Mouse (Mus musculus) yolk sac, embryonic 10.5 days (tissue): Measurements from ENCODE around the gene Ahnak.
"Not testable (repeated sequence)": the region's sequence is repeated elsewhere in the genome, so short reads cannot be mapped to it uniquely, and the experiment has no call there.

Experiments
- DNase-seq: peaks from one replicate; pipeline ENCODE4 v3.0.0-alpha.2; 2017; ENCODE audit warnings: low spot score

Ahnak gene

DNA sequence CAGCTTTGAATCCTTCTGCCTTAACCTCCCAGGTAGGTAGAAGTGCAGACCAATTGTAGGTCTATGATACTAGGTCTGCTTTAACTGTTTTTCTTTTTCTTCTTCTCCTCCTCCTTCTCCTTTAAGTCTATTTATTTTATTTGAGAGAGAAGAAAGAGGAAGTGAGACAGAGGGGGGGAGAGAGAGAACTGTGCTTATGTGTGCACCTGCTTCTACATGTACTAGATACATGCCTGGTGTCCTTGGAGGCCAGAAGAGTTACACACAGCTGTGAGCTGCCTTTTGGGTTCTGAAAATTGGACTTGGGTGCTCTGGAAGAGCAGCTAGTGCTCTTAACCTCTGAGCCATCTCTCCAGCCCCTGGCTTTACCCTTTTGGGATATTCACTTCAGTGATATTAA, 52.0 kb downstream of the Ahnak start:
- DNase-seq: no peak

DNA sequence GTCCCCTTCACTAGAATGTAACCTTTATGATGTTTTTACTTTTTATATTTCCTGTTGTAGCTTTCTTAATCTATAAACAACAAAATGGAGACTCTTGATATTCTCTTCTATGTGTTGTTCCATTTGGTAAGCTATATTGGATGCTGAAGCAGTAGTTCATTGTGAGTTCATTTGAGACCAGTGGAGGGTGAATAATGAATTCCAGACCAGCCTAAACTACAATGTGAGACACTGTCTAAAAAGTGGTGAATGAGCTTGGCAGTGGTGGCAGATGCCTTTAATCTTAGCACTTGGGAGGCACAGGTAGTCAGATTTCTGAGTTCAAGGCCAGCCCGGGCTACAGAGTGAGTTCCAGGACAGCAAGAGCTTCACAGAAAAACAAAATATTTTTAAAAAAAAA, 54.0 kb downstream of the Ahnak start:
- no peak for DNase-seq

DNA sequence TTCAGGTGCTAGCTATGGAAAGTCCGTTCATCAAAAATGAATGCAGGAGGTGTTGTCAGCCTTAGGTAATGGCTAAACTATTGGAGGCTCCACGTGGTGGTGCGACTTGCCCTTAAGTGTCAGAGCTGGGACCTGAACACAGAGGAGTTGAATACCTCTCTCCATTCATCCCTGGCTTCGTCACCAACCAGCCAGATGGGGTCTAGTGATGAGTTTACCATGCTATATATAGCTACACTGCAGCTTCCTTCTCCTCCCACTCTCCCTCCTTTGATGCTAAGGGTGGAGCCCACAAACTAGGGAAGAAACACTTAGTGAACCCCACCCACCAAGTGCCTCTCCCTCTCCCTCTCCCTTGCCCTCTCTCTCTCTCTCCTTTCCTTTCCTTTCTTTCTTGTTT, 55.2 kb downstream of the Ahnak start:
- DNase-seq: no peak

DNA sequence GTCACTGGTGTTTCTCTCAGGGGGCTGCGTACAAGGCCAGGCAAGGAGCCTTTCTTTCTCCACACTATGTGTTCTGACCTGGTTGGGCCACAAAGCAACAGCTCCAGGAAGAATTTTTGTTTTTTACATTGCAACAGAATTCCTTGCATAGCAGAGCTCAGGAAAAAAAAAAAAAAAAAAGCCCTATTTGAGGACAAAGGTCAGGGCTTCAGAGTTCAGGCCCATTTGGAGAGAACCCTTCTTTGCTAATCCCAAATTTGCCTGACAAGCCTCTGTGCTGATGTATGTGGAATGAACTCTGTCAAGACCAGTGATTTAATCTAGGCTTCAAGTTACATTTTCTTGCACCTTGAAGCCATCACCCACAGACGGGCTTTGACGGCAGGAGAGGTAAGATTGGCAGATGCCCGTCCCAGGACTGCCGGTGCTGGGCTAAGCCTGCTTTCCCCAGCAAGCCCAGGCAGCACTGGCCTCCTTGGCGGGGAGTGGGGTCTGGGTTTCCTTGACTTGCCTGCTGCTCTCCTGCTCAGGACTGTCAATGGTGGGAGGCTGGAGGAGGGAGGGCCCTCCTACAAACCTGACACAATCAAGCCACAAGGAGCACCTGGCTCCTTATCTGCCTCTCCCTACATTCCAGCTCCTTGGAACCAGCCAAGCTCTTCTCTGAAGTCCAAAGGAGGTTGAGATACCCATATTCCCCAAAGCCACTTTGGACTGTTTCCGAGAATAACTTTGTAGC, 58.3 kb downstream of the Ahnak start:
- DNase-seq: peak; percentile 72

DNA sequence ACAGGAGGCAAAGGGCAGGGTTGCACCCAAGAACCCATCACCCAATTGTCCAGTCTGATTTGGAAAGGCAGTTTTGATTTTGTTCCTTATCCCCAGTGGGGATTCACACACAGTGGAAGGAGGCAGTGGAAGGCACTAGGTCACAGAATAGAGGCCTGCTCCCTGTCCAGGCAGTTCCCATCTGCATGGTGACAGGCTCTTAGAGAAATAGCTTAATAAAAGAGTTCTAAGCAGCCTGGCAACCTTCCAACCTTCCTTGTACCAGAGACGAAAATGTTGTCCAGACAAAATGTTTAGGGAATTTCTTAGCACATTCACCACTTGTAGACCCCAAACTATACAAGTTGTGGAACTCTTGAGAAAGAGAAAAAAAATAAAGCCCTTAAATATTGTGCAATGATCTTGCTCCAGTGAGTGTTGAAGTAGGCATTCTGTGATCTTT, 58.9 kb downstream of the Ahnak start:
- no peak for DNase-seq

DNA sequence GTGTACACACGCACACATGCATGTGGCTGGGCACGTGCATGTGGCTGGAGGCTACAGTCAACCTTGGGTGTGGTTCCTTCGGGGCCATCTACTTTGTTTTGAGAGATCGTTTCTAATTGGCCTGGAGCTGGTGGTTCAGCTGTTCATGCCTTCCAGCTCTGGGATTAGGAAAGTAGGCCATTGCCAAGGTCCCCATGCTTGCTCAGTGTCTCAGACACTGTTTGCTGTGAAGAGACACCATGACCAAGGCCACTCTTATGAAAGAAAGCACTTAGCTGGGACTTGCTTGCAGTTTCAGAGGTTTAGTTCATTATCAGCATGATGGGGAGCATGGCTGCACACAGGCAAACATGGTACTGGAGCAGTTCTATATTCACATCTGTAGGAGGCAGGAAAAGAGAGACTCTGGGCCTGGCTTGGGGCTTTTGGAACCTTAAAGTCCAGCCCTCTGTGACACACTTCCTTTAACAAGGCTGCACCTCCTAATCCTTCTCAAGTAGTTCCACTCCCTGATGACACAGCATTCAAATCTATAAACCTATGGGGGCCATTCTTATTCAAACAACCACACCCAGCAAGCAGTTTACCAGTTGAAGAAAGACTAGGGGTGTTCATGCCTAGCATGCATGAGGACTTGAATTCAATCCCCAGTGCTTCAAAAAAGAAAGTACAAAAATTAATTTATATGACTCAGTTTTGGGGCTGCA, 60.0 kb downstream of the Ahnak start:
- no peak for DNase-seq

DNA sequence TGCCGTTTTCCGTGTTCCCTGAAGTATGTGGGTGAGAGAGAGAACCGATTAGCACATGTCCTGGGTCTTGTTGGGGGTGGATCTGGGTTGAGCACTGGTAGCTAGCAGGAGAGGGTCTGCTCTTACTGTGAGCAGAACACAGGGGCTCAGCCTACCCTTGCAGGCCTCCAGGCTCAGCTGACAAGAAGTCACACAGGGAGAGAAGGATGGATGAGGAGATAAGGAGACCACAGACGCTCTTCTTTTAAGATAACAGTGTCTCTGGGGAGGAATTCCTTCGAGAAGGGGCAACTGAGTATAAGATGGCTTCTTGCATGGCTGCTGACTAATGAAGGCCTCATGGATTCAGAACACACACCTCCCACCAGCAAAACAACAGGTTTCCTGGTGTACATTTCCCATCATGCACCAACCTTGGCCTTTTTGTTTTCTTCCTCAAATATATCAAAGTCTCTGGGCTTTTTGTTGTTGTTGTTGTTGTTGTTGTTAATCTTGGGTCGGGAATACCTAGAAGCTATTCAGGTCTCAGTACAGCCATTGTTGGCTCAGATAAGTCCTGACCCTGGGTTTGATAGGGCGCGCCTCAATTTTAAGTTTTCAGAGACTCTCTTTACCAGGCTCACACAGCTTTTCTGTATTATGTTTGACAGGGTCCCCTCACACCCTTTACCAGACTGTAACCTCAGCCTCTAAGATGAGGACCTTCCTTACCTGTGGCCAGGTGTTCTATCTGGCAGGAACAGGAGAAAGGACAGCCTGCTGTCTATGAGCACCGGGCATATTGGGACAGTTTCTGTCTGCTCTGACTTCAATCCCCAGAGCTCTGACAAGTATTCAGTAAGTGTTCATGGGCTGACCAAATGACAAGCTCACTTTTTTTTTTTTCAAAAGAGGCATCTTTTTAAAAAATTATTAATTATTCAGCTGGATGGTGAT, 61.5 kb downstream of the Ahnak start:
- DNase-seq: peak; percentile 65

DNA sequence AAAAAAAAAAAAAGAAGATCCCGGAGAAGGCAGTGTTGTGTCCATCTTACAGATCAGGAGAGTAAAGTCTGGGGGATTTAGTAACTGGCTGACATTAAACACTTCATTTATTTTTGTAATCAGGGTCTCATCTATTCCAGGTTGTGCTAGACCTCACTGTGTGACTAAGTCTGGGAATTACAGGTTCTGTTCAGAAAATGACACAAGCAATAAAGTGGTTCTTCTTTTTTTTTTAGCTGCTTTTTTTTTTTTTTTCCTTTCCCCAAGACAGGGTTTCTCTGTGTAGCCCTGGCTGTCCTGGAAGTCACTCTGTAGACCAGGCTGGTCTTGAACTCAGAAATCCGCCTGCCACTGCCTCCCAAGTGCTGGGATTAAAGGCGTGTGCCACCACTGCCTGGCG, 62.9 kb downstream of the Ahnak start:
- not testable (repeated sequence) for DNase-seq

DNA sequence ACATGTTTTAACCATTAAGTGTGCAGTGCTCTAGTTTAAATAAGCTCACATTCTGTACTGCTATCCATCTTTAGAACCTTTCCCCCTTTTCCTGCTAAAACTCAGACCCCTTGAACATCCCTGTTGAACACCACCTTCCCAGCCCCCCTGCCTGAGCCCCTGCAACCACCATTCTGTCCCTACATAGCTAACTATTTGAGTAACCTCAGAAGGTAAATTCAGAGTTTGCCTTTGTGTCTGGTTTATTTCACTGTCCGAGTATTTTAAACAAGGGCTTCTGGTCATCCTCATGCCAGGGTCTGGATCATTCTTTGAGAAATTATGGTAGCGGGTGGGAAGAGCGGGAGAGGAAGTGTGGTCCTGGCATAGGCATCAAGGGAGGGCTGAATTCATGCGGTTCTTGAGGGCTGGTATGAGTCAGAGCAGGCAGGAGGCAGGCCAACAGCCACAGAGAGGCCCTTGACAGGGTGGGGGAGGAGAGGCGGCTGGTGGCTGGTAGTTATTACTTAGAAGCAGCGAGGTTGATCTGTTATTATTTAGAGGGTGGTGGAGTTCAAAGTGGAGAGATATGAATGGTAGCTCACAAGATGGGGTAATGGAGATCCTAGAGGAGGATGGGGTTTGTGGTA, 63.8 kb downstream of the Ahnak start:
- peak; percentile 73 for DNase-seq

DNA sequence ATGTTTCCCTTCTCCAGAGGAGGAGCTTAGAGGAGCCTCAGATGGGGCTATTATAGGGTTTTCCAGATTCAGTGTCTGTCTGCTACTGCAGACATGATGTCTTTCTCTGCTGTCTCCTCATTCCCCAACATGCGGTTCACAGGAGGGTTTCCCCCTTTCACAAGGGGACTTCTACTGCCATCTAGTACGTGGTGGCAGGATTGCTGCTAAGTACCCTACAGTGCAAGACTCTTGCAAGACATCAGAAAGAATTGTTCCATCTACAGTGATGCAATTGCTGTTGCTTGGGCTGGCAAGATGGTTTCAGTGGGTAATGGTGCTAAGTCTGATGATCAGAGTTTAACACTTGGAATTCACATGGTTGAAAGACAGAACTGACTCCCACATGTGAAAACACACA, 66.1 kb downstream of the Ahnak start:
- no peak for DNase-seq

DNA sequence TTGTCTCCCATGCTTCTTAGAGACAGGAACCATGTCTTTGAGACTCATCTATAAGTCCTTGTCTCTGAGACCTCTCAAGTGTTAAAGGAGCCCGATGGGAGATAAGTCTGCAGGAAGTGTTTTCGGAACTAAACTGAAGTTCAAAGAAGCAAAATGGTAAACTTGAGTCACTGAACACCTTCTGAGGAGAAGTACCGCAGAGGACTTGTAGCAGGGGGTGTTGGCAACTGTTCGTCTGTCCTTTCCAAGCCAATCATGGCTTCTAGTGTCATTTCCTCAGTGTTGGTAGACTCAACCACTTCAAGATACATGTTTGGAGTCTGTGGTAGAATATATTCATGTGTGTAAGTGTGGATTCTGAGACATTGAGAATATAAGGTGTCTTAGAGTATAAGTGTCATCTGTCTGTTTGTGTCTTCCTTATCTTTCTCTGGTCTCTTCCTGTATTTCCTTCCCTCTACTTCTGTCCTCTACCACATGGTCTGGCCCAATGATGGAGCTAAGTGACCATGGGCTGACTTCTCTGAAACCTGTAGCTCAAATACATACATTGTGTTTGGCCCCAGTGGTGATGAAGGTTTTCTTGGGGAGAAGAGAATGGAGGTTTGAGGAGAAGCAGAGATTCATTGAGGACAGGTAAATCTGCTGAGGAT, 66.7 kb downstream of the Ahnak start:
- no peak for DNase-seq

DNA sequence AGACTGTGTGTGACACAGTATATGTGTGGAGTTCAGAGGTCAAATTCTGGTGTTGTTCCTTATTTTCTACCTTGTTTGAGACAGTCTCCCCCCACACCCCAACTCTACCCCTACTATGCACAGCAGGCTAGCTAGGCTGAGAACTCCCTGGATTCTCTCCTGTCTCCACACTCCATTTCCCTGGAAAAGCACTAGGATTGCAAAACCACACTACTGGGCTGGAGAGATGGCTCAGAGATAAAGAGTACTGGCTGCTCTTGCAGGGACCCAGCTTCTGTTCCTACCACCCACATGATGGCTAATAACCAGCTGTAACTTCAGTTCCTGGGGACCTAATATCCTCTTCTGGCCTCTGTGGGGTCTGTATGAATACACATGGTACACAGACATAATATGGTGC, 68.6 kb downstream of the Ahnak start:
- no peak for DNase-seq

DNA sequence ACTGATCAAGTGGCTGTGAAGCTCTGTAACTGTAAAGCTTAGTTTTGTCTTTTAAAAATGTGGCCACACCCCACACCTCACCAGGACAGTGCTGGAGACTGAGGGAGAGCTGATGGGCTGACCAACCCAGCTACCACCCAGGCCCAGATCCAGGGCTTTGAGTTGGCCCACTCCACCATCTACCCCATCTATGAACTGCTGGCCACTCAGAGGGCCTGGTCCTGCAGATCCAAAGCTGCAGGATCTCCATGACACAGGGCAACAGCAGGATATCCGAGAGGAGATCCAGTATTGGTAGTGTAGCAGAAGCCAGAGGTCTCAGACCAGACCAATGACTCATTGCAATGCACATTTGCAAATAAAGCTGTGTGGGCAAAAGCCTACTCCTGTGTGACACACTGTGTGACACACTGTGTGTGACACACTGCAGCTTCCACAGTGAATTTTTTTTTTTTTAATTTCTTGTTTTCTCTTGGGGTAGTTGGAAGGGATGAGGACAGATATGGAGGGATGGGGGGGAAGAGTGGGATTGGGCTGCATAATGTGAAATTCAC, 69.3 kb downstream of the Ahnak start:
- DNase-seq: no peak

DNA sequence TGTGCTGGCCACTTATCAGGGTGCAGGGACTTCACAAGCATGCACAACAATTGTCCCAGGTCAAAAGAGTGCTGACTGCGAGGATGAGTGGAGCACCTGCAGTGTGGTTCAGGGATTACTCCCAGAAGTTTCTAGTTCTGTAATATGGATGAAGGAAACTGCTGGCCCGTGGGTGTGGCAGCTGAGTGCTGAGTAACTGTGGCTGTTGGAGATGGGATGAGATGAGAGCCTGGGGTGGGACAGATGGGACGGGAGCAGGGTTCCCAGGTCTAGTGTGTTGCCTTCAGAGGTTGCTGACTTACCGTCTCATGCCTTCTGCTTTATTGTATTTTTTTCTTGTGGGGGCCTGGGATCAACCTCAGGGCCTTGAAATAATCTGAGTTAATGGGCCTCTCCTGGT, 69.9 kb downstream of the Ahnak start:
- no peak for DNase-seq

DNA sequence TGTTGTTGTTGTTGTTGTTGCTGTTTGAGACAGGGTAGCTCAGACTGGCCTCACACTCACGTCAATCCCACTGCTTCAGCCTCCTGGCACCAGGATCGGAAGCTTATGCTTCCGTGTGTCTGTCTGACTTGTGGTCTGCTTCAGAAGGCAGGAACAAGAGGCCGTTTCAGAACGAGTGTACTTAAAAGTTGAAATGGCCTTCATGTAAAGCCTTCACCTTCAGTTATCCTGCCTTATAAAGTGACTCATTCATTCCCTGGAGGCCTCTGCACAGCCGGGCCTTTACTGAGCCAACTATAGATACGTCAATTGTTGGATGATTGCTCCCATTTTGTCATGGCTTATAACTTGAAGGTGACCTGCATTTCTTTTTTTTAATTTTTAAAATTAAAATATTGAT, 70.3 kb downstream of the Ahnak start:
- DNase-seq: no peak

DNA sequence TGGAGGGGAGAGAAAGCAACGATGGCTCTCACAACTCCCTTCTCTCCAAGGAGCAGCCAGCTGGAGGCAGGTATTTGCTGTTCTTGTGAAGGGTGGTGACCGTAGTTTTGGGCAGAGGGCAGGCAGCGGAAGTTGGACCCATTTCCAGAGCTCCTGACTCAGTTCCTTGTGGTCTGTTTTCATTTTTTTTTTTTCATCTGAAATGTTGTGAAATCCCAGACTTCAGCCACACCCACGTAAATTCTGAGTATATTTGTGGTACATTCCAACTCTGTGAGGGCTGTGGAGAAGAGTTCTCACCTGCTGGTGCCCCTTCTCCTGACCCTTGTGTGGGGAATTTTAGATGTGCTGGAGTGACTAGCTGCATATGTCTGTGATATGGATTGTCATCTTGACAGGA, 71.0 kb downstream of the Ahnak start:
- DNase-seq: no peak

DNA sequence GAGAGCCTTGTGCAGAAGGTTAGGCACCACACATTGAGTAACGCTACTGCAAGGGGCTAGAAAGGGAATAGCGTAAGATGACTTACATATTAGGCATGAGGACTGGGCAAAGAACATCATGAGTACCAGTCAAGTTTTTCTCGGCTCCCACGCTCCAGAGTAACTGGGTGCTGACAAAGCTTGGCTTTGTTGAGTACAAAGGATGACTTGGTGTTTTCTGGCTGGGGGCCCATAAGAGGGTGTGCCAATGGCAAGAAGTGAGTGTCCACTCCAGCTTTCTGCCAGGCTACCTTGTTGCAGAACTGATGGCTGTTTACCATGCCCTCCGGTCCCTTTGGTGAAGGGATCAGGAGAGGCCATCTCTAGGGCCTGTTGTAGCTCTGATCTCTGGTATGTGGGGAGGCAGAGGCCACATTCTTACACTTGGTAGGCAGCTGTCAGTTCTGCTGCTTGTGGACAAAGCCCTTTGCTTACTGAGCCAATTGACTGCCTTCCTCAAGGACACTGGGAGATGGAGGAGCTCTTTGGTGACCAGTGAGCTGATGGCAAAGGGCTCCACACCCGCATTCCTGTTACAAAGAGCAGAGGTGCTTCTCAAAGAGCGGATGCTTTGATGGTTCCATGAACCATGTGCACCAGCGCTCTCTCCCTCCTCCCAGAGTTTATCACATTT, 72.3 kb downstream of the Ahnak start:
- DNase-seq: no peak

DNA sequence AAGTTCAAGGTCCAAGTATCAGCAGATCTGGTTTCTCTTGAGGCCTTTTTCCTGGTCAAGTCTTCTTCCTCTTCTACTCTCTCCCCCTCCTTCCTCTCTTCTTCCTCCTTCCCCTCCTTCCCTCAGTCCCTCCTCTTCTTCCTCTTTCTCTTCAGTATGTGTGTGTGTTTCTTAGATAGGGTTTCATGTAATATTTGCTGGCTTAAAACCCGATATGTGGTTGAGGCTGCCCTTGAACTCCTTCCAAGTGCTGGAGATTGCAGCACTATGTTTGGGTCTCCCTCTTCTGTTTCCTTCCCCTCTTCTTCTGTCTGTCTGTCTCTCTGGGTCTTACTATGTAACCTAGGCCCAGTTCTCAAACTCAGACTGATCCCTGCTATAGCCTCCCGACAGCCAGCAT, 73.7 kb downstream of the Ahnak start:
- DNase-seq: no peak

DNA sequence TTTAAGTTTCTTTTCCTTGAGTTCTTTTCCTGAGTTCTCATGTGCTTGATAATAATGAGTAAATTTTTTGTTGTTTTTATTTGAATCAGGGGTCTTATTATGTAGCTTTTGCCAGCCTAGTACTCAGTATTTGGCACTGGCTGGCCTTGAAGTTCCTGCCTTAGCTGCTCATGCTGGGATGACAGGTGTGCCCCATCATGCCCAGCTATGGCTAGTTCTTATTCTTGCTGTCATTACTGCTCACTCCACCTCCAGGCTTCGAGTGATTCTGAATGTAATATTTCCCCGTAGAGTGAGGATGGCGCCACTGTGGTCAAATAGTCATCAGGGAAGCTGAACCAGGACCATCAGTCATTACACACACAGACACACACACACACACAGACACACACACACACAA, 74.7 kb downstream of the Ahnak start:
- DNase-seq: no peak

DNA sequence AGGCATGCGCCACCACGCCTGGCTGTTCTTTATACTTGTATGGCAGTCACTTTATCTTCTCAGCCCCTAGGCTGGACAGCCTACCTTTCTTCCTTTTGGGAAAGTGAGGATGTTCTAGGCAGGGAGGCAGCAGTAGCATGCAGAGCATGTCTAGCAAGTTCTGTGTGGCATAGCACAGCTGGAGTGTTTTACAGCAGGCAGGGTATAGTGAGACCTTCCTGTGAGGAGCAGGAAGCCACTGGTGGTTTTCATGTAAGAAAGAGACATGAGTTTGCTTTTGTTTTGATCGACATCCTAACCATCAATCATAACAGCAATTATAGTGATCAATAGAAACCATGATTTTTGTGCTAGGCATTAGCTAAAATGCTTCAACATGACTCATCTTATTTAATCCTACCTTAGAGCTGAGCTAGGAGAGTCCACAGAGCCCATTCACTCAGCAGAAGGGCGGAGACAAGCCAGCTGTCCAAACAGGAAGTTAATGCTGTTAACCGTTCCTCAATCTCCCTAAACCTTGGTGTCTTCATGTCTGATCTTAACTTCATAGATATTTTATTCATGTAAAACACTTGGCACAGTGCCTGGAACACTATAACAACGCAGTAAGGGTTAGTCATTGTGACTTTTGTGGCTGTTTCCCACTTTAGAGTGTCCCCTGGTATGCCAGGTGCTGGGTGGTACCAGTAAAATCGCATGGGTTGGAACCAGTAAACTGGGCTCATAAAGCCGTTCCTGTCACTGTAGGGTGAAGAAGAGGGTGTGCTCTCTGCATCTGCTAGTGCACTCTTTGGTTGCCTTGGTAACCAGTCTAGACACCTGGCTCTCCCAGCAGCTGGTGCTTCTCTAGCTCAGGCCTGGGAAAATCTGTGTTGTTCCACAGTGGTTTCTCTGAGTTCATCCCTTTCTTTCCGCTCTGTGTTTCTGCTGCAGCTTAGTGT, 76.8 kb downstream of the Ahnak start:
- DNase-seq: no peak
